Mouse (Mus musculus): Measurements from ENCODE around the gene Def8.

DNA sequence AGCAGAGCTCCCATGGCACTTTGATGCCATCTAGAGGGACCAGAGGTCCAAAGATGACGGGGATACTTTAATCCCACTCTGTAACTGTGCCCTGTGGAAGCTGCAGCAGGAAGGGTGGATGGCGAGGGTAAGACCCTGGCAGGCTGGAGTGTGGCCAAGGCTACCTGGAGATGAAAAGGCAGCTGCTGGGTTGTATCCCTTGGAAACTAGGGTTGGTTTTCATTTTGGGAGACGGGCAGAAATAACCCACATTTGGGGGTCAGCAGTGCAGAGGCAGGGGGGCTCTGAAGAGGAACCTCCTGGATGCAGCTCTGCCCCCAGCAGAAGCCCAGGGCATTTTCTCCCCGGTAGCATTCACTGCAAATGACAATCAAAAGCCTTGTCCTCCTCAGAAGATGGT, 81.9 kb downstream of the Def8 start:
- TF ChIP-seq POLR2A (IDR thresholded peaks at IDR 0.05; ENCODE audit: low read depth, low read length), result no peak
- no peak for TF ChIP-seq CTCF (conservative IDR thresholded peaks at IDR 0.05 in 1 of 2, IDR thresholded peaks at IDR 0.05 in 1 of 2; ENCODE audit: low read depth in 2 of 2, low read length in 2 of 2)
- no peak for TF ChIP-seq UBTF (IDR thresholded peaks at IDR 0.05; ENCODE audit: low read depth, low read length)
- no peak for TF ChIP-seq ZKSCAN1 (IDR thresholded peaks at IDR 0.05; ENCODE audit: borderline replicate concordance, low read depth, low read length)
- no peak for TF ChIP-seq MAFK (IDR thresholded peaks at IDR 0.05; ENCODE audit: insufficient replicate concordance, low read length)
- TF ChIP-seq TBP (conservative IDR thresholded peaks at IDR 0.05; ENCODE audit: low read depth, low read length), result no peak
- no peak for TF ChIP-seq TCF12 (IDR thresholded peaks at IDR 0.05; ENCODE audit: low read depth, low read length)
